8 mouse cellular contexts compared by ENCODE assay signal in the genomic region with DNA sequence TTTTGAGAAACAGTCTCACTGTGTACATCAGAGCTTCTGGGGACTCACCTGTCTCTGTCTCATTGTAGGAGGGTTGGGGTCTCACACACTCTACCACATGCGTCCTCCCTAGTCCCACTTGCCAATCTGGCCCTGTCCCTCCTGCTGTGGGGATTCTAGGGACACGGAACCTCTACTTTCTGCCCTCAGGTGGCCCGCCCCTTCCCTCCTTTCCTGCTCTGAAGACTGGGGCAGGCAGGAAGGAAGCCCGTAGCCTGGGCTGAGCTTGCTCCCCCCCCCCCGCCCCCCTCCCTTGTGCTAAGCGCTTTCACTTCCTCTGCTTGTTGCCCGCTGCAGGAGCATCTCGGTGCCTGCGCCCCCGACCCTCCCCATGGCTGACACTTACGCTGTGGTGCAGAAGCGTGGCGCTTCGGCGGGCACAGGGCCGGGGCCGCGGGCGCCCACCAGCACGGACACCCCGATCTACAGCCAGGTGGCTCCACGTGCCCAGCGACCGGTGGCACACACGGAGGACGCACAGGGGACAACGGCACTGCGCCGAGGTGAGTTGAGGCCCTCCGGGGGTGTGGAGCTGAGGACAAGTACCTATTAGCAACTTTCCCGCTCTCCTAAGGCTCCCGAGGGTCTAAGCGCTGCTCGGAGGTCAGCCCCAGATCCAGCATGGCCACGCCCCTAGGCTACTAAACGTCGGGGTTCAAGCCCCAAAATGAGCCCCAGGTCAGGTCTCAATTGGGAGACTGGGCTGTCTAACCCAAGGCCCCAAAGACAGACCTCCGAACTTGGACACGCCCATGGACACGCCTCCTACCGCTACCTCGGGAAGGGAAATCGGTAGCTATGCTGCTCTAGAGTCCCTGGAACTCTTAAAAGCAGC. TPM values are rescaled to one million over a fixed set of nuclear protein-coding genes. Genes with fewer than 3 reads are reported as not detected.
DNase-seq lines count a peak whose midpoint lies in the region; ATAC-seq and TF ChIP-seq lines count a peak whose summit lies in the region.

No protein-coding gene starts in this region.

- no peaks in the 10 kb centered on the region for H3K36me3 ChIP-seq in limb, embryonic 10.5 days

- intact Hi-C loops in heart, postnatal 10 days (cut with DNase I): no loop called here

- H3K4me3 ChIP-seq in limb, embryonic 10.5 days: peak overlapping the region; percentile 65

- H3K4me1 ChIP-seq in limb, embryonic 10.5 days: peaks cover 22% of the 10 kb centered on the region

- CTCF ChIA-PET in Patski (lab: Charles Lee): interaction anchor here (0.7 kb wide), 1 partner anchor 13 kb away, joined by 3 read pairs; no protein-coding TSS in a partner anchor

- POLR2A ChIA-PET in Patski (lab: Charles Lee): interaction anchor here (0.7 kb wide), 1 partner anchor 9 kb away, joined by 3 read pairs; no protein-coding TSS in a partner anchor

- peak; percentile 40 for ATAC-seq in Patski
- ATAC-seq in erythroblast, adult 5-6 weeks (replicated peaks; ENCODE audit: low FRiP score, poor library complexity, severe bottlenecking): peak; percentile 82

- WGBS in limb, embryonic 10.5 days: 1% methylated on average over 42 of the region's 43 CpGs

- peak; percentile 88 for DNase-seq in CD4-positive, CD25-positive, alpha-beta regulatory T cell, adult 2 months (ENCODE audit: low read depth, low spot score)
- DNase-seq in Patski (ENCODE audit: low read depth, low spot score): no peak
- DNase-seq in heart, postnatal 10 days: peak; percentile 42 to 47
- DNase-seq in limb, embryonic 10.5 days (ENCODE audit: low spot score): peak; percentile 71
- DNase-seq in mesoderm, embryonic 11.5 days (ENCODE audit: low read depth, low spot score): peak; percentile 33
- peak; percentile 83 to 86 for DNase-seq in spleen, postnatal 36 days (ENCODE audit: low spot score in 2 of 2)
- DNase-seq in right cerebral cortex, adult 2 months (ENCODE audit: low spot score in 2 of 2): no peak

- H3K27ac ChIP-seq in limb, embryonic 10.5 days: peak overlapping the region; percentile 71

- H3K27me3 ChIP-seq in Patski: peaks cover 17% of the 10 kb centered on the region
- peaks cover 46% of the 10 kb centered on the region for H3K27me3 ChIP-seq in limb, embryonic 10.5 days (ENCODE audit: low read depth, poor library complexity, severe bottlenecking)

- H3K9me3 ChIP-seq in limb, embryonic 10.5 days (replicated peaks): no peaks in the 10 kb centered on the region

- no peak for TF ChIP-seq CTCF in Patski (IDR thresholded peaks at IDR 0.05)

- in situ Hi-C loops in Patski (cut with MboI; ENCODE audit: low pct_unique_long_range_greater_than_20kb): no loop called here

RNA-seq across cellular contexts. Expression of a gene that starts 13.1 kb away (rescaled TPM):
- 1.5 TPM for polyA plus RNA-seq in Patski (2021)
- 7.3 and 13.4 TPM in 2 replicates for total RNA-seq in erythroblast, adult 5-6 weeks (2015; ENCODE audit: low replicate concordance)
- total RNA-seq in erythroblast, adult 5-6 weeks (2017; ENCODE audit: low replicate concordance): 23.1 and 47.7 TPM in 2 replicates
- 1 to 10 TPM; 6.6 to 8.2 TPM for total RNA-seq in heart, postnatal 10 days (2021)
- 6.7 and 7.8 TPM in 2 replicates for polyA plus RNA-seq in limb, embryonic 10.5 days (2016; fragmentation: Nextera tagmentation; extraction: Ambion mirVana)

RNA-seq across cellular contexts. Expression of a gene that starts 25.5 kb away (rescaled TPM):
- polyA plus RNA-seq in Patski (2021): not detected
- total RNA-seq in erythroblast, adult 5-6 weeks (2015; ENCODE audit: low replicate concordance): not detected in 2 replicates
- not detected in 2 replicates for total RNA-seq in erythroblast, adult 5-6 weeks (2017; ENCODE audit: low replicate concordance)
- not detected for total RNA-seq in heart, postnatal 10 days (2021)
- polyA plus RNA-seq in limb, embryonic 10.5 days (2016; fragmentation: Nextera tagmentation; extraction: Ambion mirVana): not detected in 2 replicates

RNA-seq across cellular contexts. Expression of a gene that starts 33.0 kb away (rescaled TPM):
- 77.3 TPM for polyA plus RNA-seq in Patski (2021)
- total RNA-seq in erythroblast, adult 5-6 weeks (2015; ENCODE audit: low replicate concordance): 20.5 and 20.6 TPM in 2 replicates
- 5.8 and 6.1 TPM in 2 replicates for total RNA-seq in erythroblast, adult 5-6 weeks (2017; ENCODE audit: low replicate concordance)
- total RNA-seq in heart, postnatal 10 days (2021): 10 to 100 TPM; 33.9 to 36.0 TPM
- 126 and 158 TPM in 2 replicates for polyA plus RNA-seq in limb, embryonic 10.5 days (2016; fragmentation: Nextera tagmentation; extraction: Ambion mirVana)

RNA-seq across cellular contexts. Expression of a gene that starts 33.2 kb away (rescaled TPM):
- polyA plus RNA-seq in Patski (2021): 14.6 TPM
- total RNA-seq in erythroblast, adult 5-6 weeks (2015; ENCODE audit: low replicate concordance): 21.1 and 25.5 TPM in 2 replicates
- 9.9 and 12.1 TPM in 2 replicates for total RNA-seq in erythroblast, adult 5-6 weeks (2017; ENCODE audit: low replicate concordance)
- total RNA-seq in heart, postnatal 10 days (2021): 10 to 100 TPM; 14.0 to 17.4 TPM
- 52.0 and 55.9 TPM in 2 replicates for polyA plus RNA-seq in limb, embryonic 10.5 days (2016; fragmentation: Nextera tagmentation; extraction: Ambion mirVana)

Comparison
In these comparisons a context has a peak if more than half of its experiments do, and no peak if none do; other contexts are left out.
1. DNase-seq: peak in CD4-positive, CD25-positive, alpha-beta regulatory T cell, adult 2 months (single experiment), heart, postnatal 10 days (2 of 2), limb, embryonic 10.5 days (single experiment), mesoderm, embryonic 11.5 days (single experiment) and spleen, postnatal 36 days (2 of 2); none in Patski (single experiment) and right cerebral cortex, adult 2 months (0 of 2).